Mouse (Mus musculus): ENCODE results near the gene Anks3.

- no peak for TF ChIP-seq CTCF (conservative IDR thresholded peaks at IDR 0.05; ENCODE audit: low read length)
- no peak for TF ChIP-seq NANOG (IDR thresholded peaks at IDR 0.05; ENCODE audit: borderline replicate concordance, low read length)
Measured at GRCm38 (mm10) chr16:4904878-4905277, 59.1 kb downstream of the Anks3 start.
